Mouse (Mus musculus) spleen, adult 2 months (tissue): ENCODE results near the gene Krt84. TPM values are rescaled to one million over a fixed set of nuclear protein-coding genes. Genes with fewer than 3 reads are reported as not detected.

Experiments used
- DNase-seq, 2 experiments: peaks; one replicate each; pipeline versions ENCODE4 v3.0.0 to v3.0.0-alpha.2; 2012 to 2021; ENCODE audit warnings: low spot score in 2 of 2, low read depth in 1 of 2
- H3K27ac ChIP-seq: fragments of 200-500 bp; 2 replicates; pipeline ENCODE4 v1.5.1; 2012; ENCODE audit warnings: low read length, inconsistent platforms; ENCODE audit not compliant: insufficient read depth
- H3K27me3 ChIP-seq: fragments of 200-500 bp; 2 replicates; pipeline ENCODE4 v1.6.1; 2012; ENCODE audit warnings: mild to moderate bottlenecking, moderate library complexity, low read length, inconsistent platforms; ENCODE audit not compliant: control insufficient read depth, insufficient read depth
- H3K36me3 ChIP-seq: fragments of 200-500 bp; 2 replicates; pipeline ENCODE4 v1.6.1; 2012; ENCODE audit warnings: mild to moderate bottlenecking, low read length, inconsistent platforms; ENCODE audit not compliant: control insufficient read depth, insufficient read depth
- H3K4me1 ChIP-seq: fragments of 200-500 bp; 2 replicates; pipeline ENCODE4 v1.6.1; 2011; ENCODE audit warnings: inconsistent platforms; ENCODE audit not compliant: control insufficient read depth, insufficient read depth, insufficient read length
- H3K4me3 ChIP-seq: fragments of 200-500 bp; 2 replicates; pipeline ENCODE4 v1.5.1; 2011; ENCODE audit warnings: mild to moderate bottlenecking, inconsistent platforms; ENCODE audit not compliant: insufficient read depth, insufficient read length; ENCODE audit errors: extremely low read depth
- CTCF ChIP-seq: fragments of 200-500 bp; IDR thresholded peaks from 2 replicates; pipeline ENCODE4 v1.5.1; 2011; ENCODE audit warnings: mild to moderate bottlenecking, inconsistent platforms; ENCODE audit not compliant: insufficient read depth, insufficient read length, insufficient replicate concordance; ENCODE audit errors: extremely low read depth
- POLR2A ChIP-seq: fragments of 200-500 bp; IDR thresholded peaks from 2 replicates; pipeline ENCODE4 v1.6.1; 2011; ENCODE audit warnings: low read depth, low read length, inconsistent platforms
- WGBS: fragments of 180-500 bp; shearing (Covaris S2); methylation state at CpG from one replicate; pipeline ENCODE4 v1.1.7; 2018; 5-methylcytosine and 5-hydroxymethylcytosine counted together
- polyA plus RNA-seq: library from polyadenylated mRNA; depleted of rRNA; stranded (reverse); fragments of >200 nt; gene quantifications from 2 replicates; pipeline ENCODE4 v1.2.3, GENCODE M21; 2012; rRNA removed

Gene Krt84
- polyA plus RNA-seq, 1 experiment, result not detected

DNA sequence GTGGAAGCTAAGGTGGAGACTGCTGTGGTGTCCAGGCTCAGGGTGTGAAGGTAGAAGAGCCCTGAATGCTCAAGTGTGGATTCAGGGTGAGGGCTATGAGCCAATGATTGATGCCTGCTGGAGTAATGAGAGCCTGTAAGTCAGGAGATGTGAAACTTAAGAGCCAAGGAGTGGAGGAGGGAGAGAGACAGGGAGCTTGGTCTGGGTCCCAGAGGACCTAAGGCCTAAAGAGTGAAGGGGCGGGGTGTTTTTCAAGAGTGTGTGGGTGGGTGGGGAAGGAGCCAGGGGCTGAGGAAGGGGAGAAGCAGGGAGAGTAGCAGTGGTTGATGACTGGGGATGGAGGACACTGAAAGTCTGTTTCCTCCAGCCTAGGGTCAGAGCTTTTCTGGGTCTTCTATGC is 49.0 kb downstream of the Krt84 start:
- no peaks in the 10 kb centered on the region for H3K36me3 ChIP-seq
- H3K27me3 ChIP-seq, result no peaks in the 10 kb centered on the region
- WGBS, result 93% methylated on average over 1 of the region's 1 CpGs
- H3K27ac ChIP-seq, result no peak overlapping the region
- H3K4me1 ChIP-seq, result peaks cover 2% of the 10 kb centered on the region; the same call in 1 of the 2 replicates
- H3K4me3 ChIP-seq, result no peak overlapping the region
- DNase-seq, result no peak
- no peak for TF ChIP-seq POLR2A
- TF ChIP-seq CTCF, result no peak

DNA sequence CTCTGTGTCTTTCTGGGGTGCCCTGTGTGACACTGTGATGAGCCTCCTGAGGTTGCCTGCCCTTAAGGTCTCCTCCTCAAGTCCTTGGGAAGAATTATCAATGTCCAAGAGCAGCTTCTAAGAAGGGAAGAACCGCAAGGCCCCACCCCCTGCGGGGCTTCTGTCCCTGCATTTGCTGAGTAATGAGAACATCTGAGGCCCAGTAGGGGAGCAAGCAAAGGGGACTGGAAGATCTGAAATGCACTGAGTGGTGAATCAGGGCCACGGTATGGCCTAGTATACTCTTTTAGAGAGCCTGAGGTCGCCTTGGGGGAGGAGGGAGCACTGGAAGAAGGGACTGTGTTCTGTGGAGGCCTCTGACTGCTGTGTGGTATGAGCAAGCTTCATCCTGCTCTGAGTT is 50.6 kb downstream of the Krt84 start:
- H3K4me3 ChIP-seq, result no peak overlapping the region
- peaks cover 2% of the 10 kb centered on the region; the same call in 1 of the 2 replicates for H3K4me1 ChIP-seq
- no peaks in the 10 kb centered on the region for H3K27me3 ChIP-seq
- no peak overlapping the region for H3K27ac ChIP-seq
- DNase-seq, result no peak
- H3K36me3 ChIP-seq, result no peaks in the 10 kb centered on the region
- no peak for TF ChIP-seq CTCF
- TF ChIP-seq POLR2A, result no peak
- 26% methylated on average over 4 of the region's 4 CpGs for WGBS

DNA sequence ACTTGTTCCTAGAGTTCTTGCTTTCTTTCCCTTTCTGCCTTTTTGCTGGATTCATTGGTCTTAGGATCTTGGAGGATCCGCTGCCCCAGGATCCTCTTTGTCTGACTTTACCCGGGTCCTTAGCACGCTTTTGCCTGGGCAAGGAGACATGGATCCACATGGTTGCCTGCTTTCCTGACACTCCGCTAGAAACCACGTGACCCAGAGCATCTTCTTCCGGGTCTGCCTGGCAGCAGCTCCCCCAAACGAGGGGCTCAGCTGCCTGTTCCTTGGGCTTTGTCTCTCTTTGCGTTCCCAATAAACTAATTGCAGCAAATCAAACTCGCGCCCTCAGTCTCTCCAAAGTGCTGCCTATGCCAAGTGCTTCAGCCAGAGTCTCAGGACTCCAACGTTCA is 53.0 kb downstream of the Krt84 start:
- Histone ChIP-seq H3K4me1 (no peaks in the 10 kb centered on the region), H3K36me3 (no peaks in the 10 kb centered on the region), H3K4me3 (no peak overlapping the region), H3K27ac (no peak overlapping the region), H3K27me3 (no peaks in the 10 kb centered on the region)
- TF ChIP-seq CTCF (no peak), POLR2A (no peak)
- DNase-seq, result no peak
- WGBS, result 42% methylated on average over 11 of the region's 11 CpGs

DNA sequence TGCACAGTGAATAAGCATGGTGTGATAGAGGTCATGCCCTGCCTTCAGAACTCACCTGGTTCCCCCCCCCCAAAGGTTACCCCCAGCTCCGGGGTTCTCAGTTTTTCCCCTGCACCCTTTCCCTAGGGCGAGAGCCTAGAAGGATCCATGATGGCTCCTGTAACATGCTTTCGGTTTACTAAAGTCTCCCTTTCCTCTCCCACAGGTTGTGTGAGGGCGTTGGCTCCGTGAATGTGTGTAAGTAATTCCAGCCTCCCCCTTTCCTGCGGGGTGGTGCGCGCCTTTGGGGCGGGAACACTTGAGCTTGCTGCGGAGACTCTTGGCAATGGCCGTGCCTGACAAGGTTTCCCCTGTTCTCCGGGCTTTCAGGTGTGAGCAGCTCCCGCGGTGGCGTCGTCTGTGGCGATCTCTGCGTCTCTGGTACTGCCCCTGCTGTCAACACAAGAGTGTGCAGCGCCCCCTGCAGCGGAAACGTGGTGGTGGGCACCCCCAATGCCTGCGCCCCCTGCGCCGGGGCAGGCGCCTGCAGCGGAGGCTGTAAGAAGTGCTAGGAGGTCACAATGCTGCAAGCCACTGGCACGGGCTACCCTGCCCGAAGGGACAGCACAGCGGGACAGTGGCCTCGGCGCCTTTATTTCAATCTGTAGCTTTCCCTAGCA is 53.5 kb downstream of the Krt84 start:
- H3K4me1 ChIP-seq, result no peaks in the 10 kb centered on the region
- no peaks in the 10 kb centered on the region for H3K27me3 ChIP-seq
- no peak for DNase-seq
- WGBS, result 9% methylated on average over 31 of the region's 31 CpGs
- no peaks in the 10 kb centered on the region for H3K36me3 ChIP-seq
- TF ChIP-seq CTCF (no peak), POLR2A (no peak)
- H3K4me3 ChIP-seq, result no peak overlapping the region; the same call in 1 of the 2 replicates
- no peak overlapping the region for H3K27ac ChIP-seq

Other genes with a start within 250 kb of the Krt84 start
- gene Atg101, start 248.5 kb downstream of the Krt84 start, polyA plus RNA-seq, result 24.5 and 29.4 TPM in 2 replicates
- 0.12 and 0.25 TPM in 2 replicates for gene 6030408B16Rik, start 239.6 kb downstream of the Krt84 start, polyA plus RNA-seq
- 9.9 and 13.6 TPM in 2 replicates for gene Krt80, start 162.7 kb downstream of the Krt84 start, polyA plus RNA-seq
- gene Krt7, start 121.8 kb downstream of the Krt84 start, polyA plus RNA-seq, result 0.86 and 1.7 TPM in 2 replicates
- gene Krt87, start 94.0 kb downstream of the Krt84 start, polyA plus RNA-seq, result not detected in 2 replicates
- not detected in 2 replicates for gene Krt88, start 85.1 kb downstream of the Krt84 start, polyA plus RNA-seq
- not detected in 2 replicates for gene Krt81, start 69.1 kb downstream of the Krt84 start, polyA plus RNA-seq
- gene Krt86, start 59.3 kb downstream of the Krt84 start, polyA plus RNA-seq, result 0.14 and 0.22 TPM in 2 replicates
- 0.18 and 0.42 TPM in 2 replicates for gene Krt83, start 41.3 kb downstream of the Krt84 start, polyA plus RNA-seq
- not detected in 2 replicates for gene Gm49425, start 15.6 kb downstream of the Krt84 start, polyA plus RNA-seq
- not detected in 2 replicates for gene Krt82, start 17.8 kb upstream of the Krt84 start, polyA plus RNA-seq
- gene Krt90, start 30.1 kb upstream of the Krt84 start, polyA plus RNA-seq, result not detected in 2 replicates
- not detected in 2 replicates for gene Krt75, start 41.1 kb upstream of the Krt84 start, polyA plus RNA-seq
- gene Gm5414, start 95.4 kb upstream of the Krt84 start, polyA plus RNA-seq, result not detected in 2 replicates
- gene Gm5478, start 114.6 kb upstream of the Krt84 start, polyA plus RNA-seq, result not detected in 2 replicates
- gene Krt6b, start 147.5 kb upstream of the Krt84 start, polyA plus RNA-seq, result not detected in 2 replicates
- not detected in 2 replicates for gene Krt6a, start 161.5 kb upstream of the Krt84 start, polyA plus RNA-seq
- gene Krt5, start 180.1 kb upstream of the Krt84 start, polyA plus RNA-seq, result not detected in 2 replicates
- not detected in 2 replicates for gene Krt71, start 210.3 kb upstream of the Krt84 start, polyA plus RNA-seq